In the genomic region with DNA sequence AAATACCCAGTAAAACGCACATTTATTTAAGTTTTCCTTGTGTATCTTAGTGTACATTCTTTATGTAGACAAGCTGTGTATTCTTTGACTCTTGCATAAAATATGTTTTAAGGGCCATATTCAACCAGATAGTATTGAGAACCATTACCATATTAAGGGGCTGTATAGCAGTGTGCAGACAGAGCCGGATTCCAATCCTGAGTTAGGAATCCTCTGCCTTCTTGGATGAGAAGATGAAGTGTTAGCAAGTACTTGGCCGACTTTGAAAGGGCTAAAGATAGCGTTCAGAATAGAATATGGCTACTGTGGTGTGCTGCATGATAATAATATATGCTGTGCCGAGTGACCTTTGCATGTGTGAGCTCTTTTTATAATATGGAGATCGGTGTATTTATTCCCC, we compare ENCODE assay signal across 16 mouse cellular contexts.
"Had no signal": no experiment of that assay in that cellular context is flagged by ENCODE, and none has a peak within 500 bp of the region (broad histone marks: within the 10 kb centered on the region; RNA-seq: fewer than 3 reads in every experiment).

No protein-coding gene starts in this region.

- H3K9me3 ChIP-seq: neural tube, embryonic 13.5 days; neural tube, embryonic 15.5 days; stomach, embryonic 15.5 days had no signal

- H3K9ac ChIP-seq: neural tube, embryonic 13.5 days; neural tube, embryonic 15.5 days; stomach, embryonic 15.5 days had no signal

- H3K36me3 ChIP-seq: neural tube, embryonic 13.5 days; neural tube, embryonic 15.5 days; stomach, embryonic 15.5 days had no signal

- H3K4me1 ChIP-seq: stomach, embryonic 15.5 days had no signal

- DNase-seq: retina, postnatal 1 day; right cerebral cortex, adult 18-20 months; right cerebral cortex, postnatal 14 days; right cerebral cortex, postnatal 25 days; right cerebral cortex, postnatal 4 days; spleen, adult 18-20 months; thymus, adult 18-20 months; thymus, adult 2 months; thymus, postnatal 14 days; thymus, postnatal 25 days; thymus, postnatal 36 days; thymus, postnatal 4 days had no signal

- H3K27ac ChIP-seq: neural tube, embryonic 13.5 days; neural tube, embryonic 15.5 days; stomach, embryonic 15.5 days; stomach, postnatal 0 days had no signal

- H3K4me3 ChIP-seq: neural tube, embryonic 13.5 days; neural tube, embryonic 15.5 days; stomach, embryonic 15.5 days had no signal

- H3K4me2 ChIP-seq: neural tube, embryonic 13.5 days; neural tube, embryonic 15.5 days; stomach, embryonic 15.5 days had no signal

- H3K27me3 ChIP-seq: stomach, embryonic 15.5 days had no signal
